Mouse (Mus musculus) midbrain, embryonic 15.5 days (tissue): ENCODE measurements around the gene Esrrg. TPM values are rescaled to one million over a fixed set of nuclear protein-coding genes. Genes with fewer than 3 reads are reported as not detected.
A peak's percentile ranks its signal among the peaks of the same experiment; 100 is the strongest.

Experiments used
- ATAC-seq: fragments of 200-750 bp; cut with Nextera tagmentation; replicated peaks from 2 replicates; pipeline ENCODE4 v1.8.0; 2017; ENCODE audit warnings: moderate TSS enrichment
- H3K27ac ChIP-seq: fragments of 300-500 bp; sonication (generic); 2 replicates; pipeline ENCODE4 v1.5.1; 2015; ENCODE audit warnings: mild to moderate bottlenecking, inconsistent platforms
- H3K27me3 ChIP-seq: fragments of 300-500 bp; sonication (generic); replicated peaks from 2 replicates; pipeline ENCODE4 v1.6.1; 2015; ENCODE audit warnings: inconsistent platforms
- H3K36me3 ChIP-seq: fragments of 300-500 bp; sonication (generic); replicated peaks from 2 replicates; pipeline ENCODE4 v1.6.1; 2015; ENCODE audit warnings: inconsistent platforms
- H3K4me1 ChIP-seq: fragments of 300-500 bp; sonication (generic); 2 replicates; pipeline ENCODE4 v1.6.1; 2015; ENCODE audit warnings: inconsistent platforms
- H3K4me2 ChIP-seq: fragments of 300-500 bp; sonication (generic); 2 replicates; pipeline ENCODE4 v1.6.1; 2015; ENCODE audit warnings: inconsistent platforms, mild to moderate bottlenecking, moderate library complexity
- H3K4me3 ChIP-seq: fragments of 300-500 bp; sonication (generic); 2 replicates; pipeline ENCODE4 v1.5.1; 2015; ENCODE audit warnings: mild to moderate bottlenecking, inconsistent platforms
- H3K9ac ChIP-seq: fragments of 300-500 bp; sonication (generic); 2 replicates; pipeline ENCODE4 v1.6.1; 2015; ENCODE audit warnings: mild to moderate bottlenecking, inconsistent platforms
- H3K9me3 ChIP-seq: fragments of 300-500 bp; sonication (generic); 2 replicates; pipeline ENCODE4 v1.6.1; 2016; ENCODE audit warnings: inconsistent platforms
- WGBS: fragments of 180-500 bp; shearing (Covaris S2); methylation state at CpG from one replicate; pipeline ENCODE4 v1.1.7; 2015; ENCODE audit warnings: mixed read lengths; 5-methylcytosine and 5-hydroxymethylcytosine counted together
- polyA plus RNA-seq: library from polyadenylated mRNA; unstranded; fragments of >200 nt; fragmentation: Nextera tagmentation; extraction: Ambion mirVana; gene quantifications from 2 replicates; pipeline ENCODE4 v1.2.1, GENCODE M21; 2015

The Esrrg gene
- polyA plus RNA-seq, 1 experiment from 2014 or later, result 29.0 TPM

DNA sequence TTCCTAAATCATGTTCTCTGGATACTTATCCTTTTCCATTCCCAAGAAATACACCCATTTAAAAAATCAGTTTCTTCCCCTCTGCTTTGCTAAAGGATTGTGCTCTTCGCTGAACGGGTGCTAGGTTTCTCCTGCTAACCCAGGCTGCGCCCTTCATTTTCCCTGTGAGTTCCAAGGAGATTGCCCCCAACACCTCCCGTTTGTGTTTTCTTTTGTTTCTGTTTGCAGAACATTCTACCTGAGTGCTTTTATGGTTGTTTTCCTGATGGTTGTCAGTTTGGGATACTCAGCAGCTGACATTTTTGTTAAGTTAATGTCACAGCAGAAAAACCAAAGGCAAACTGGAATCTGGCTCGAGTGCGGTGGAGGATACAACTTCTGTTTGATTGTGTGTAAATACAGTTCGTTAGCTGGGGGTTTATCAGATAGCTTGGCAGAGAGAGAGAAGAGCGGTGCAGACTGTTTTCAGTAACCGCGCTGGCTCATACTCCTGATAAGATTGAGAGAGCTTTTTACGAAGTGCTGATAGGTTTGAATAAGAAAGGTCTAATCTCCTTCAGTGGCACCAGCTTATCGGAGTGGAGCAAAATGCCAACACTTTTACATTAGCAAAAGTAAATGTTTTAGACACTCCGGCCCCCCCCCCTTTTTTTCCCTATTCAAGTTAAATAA is 398.4 kb downstream of the Esrrg start:
- ATAC-seq, result no peak
- H3K36me3 ChIP-seq, result no peaks in the 10 kb centered on the region
- no peak overlapping the region for H3K4me2 ChIP-seq
- H3K4me1 ChIP-seq, result no peaks in the 10 kb centered on the region
- no peak overlapping the region for H3K9ac ChIP-seq
- no peaks in the 10 kb centered on the region for H3K27me3 ChIP-seq
- WGBS, result 68% methylated on average over 13 of the region's 13 CpGs
- H3K27ac ChIP-seq, result no peak overlapping the region
- no peak overlapping the region for H3K4me3 ChIP-seq
- no peaks in the 10 kb centered on the region for H3K9me3 ChIP-seq

DNA sequence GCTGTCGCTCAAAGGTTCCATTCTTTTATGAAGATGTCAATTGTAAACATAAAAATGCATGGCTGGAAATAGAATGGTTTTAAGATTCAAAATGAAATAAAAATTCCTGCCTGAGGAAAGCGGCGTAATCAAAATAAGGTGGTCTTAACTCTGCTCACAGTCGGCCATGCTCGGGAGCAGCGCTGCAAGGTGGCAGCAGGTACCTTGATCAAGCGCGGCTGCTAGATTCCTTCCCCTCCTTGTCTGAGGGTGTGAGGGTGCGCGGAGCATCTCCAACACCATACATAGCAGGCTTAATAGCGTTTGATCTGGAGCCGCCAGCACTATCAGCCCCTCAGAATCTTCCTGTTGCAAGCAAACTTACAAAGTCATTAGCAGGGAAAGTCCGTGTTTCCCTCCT is 399.9 kb downstream of the Esrrg start:
- Histone ChIP-seq H3K9me3 (no peaks in the 10 kb centered on the region), H3K27ac (no peak overlapping the region), H3K4me1 (no peaks in the 10 kb centered on the region), H3K36me3 (no peaks in the 10 kb centered on the region), H3K4me2 (no peak overlapping the region), H3K4me3 (no peak overlapping the region), H3K27me3 (no peaks in the 10 kb centered on the region), H3K9ac (no peak overlapping the region)
- WGBS, result 66% methylated on average over 13 of the region's 13 CpGs
- ATAC-seq, result no peak

DNA sequence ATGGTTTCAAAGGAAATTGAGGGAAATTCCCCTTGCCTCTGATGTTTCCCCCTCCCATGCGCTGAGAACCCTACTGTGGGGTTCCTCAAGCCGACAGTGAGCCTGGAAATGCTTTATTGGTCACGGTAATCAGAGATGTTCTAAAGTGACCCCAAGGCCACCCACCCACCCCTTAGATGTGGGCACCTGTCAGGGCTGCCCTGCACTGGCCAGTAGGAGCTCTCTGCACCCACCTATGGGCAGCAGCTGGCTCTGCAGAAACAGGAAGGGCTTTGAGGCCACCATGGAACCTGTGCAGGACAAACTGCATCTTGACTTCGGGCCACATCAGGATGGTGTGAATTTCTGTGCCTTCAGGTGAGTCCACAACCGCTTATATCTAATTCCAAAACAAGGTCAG is 401.3 kb downstream of the Esrrg start:
- WGBS, result 80% methylated on average over 5 of the region's 5 CpGs
- H3K9me3 ChIP-seq, result no peaks in the 10 kb centered on the region
- no peaks in the 10 kb centered on the region for H3K27me3 ChIP-seq
- no peak for ATAC-seq
- no peak overlapping the region for H3K27ac ChIP-seq
- H3K36me3 ChIP-seq, result no peaks in the 10 kb centered on the region
- no peak overlapping the region for H3K4me3 ChIP-seq
- no peak overlapping the region for H3K4me2 ChIP-seq
- no peak overlapping the region for H3K9ac ChIP-seq
- H3K4me1 ChIP-seq, result no peaks in the 10 kb centered on the region

DNA sequence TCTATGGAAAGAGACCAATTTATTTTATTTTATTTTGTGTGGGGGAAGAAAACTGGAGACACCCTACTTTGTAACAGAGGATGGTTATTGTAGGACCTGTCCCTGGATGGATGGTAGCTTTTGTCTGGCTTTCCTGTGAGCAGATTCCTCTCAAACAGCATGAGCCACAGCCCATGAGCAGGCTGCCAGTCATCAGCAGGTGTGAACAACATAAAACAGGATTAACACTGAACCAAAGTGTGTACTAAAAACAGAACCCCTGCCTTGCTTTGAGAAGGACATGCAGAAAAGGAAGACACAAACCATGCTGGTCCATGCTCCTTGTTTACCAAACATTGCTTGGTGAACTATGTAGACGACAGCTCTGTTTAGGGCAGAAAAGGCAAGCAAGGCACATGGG is 402.3 kb downstream of the Esrrg start:
- Histone ChIP-seq H3K9me3 (no peaks in the 10 kb centered on the region), H3K4me2 (no peak overlapping the region), H3K27me3 (no peaks in the 10 kb centered on the region), H3K4me3 (no peak overlapping the region), H3K9ac (no peak overlapping the region), H3K36me3 (no peaks in the 10 kb centered on the region), H3K4me1 (no peaks in the 10 kb centered on the region), H3K27ac (no peak overlapping the region)
- 75% methylated on average over 1 of the region's 1 CpGs for WGBS
- no peak for ATAC-seq

DNA sequence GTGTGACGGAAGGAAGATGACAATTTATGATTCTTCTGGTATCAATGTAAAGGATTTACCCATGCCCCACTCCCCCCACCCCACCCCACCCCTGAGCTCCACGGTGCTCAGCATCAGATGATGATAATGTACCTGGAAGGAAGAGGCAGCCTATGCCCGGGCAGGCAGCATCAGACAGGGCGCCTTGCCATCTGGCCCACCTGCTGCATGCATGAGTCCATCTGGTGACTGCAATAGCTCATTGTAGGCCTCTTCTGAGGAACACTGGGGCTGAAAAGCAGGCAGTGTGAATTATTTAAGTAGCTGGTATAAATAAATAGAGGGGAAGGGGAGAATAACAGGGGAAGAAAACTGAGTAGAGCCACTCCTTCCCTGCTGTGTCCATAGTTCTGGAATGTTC is 405.8 kb downstream of the Esrrg start:
- 63% methylated on average over 4 of the region's 4 CpGs for WGBS
- Histone ChIP-seq H3K4me2 (no peak overlapping the region), H3K27ac (no peak overlapping the region), H3K4me1 (no peaks in the 10 kb centered on the region), H3K9me3 (no peaks in the 10 kb centered on the region), H3K9ac (no peak overlapping the region), H3K36me3 (no peaks in the 10 kb centered on the region), H3K27me3 (no peaks in the 10 kb centered on the region), H3K4me3 (no peak overlapping the region)
- no peak for ATAC-seq

DNA sequence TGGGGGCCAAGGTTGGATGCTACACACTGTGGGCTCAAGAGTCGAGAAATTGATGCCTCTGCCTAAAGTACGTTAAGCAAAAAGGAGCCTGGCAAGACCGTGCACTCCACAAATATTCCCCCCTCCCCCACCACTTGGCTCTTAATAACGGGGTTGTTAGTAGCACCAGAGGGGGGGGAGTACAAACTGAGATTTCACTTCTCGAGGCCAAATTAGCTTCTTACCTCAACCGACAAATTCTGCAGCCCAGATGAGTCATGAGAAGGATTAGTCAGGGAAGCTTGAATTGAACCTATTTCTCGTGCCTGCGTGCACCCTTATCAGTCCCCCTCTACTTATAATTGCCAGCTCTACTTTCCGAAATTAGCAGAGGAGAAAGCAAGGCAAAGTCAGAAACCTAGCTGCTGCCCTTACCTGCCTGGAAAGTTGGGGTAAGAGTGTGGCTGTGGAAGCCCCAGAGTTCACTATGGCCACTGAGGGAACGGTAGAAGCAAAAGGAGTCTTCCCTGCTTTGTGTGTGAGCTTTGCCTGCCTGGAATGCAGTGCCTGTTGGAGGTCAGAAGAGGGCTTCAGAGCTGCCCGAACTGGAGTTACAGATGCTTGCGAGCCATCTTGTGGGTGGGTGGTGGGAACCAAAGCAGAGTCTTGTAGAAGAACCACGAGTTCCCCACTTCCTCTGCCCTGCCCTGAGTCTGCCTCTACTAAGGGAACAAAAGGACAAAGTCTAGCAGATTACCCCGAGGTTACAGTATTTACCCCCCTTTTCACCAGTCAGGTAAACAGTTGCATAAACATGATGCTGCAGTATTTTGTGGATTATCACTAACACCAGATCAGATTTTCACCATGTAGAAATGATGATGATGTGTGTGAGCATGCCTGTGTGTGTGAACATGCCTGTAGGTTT is 409.6 kb downstream of the Esrrg start:
- Histone ChIP-seq H3K36me3 (no peaks in the 10 kb centered on the region), H3K9ac (no peak overlapping the region), H3K9me3 (no peaks in the 10 kb centered on the region), H3K27ac (no peak overlapping the region), H3K27me3 (no peaks in the 10 kb centered on the region), H3K4me1 (no peaks in the 10 kb centered on the region), H3K4me3 (no peak overlapping the region), H3K4me2 (no peak overlapping the region)
- ATAC-seq, result no peak
- WGBS, result 59% methylated on average over 14 of the region's 14 CpGs

DNA sequence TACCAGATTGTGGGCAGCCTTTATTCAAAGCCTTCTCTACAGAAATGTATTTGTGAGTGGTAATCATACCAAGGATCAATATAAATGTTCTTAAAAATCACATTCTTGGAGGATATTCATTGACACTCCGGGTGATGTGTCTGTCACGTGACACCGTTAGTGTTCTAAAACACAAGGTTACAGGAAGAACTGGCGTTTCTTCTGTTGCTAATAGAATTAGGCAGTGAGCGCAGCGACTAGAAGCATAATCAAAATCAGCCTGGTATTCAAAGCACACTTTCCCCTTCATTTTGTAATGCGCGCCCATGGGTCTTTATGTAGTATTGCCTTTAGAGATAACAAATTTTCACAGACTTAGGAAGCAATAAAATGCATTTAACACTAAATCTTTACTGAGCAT is 420.6 kb downstream of the Esrrg start:
- no peak overlapping the region for H3K9ac ChIP-seq
- no peaks in the 10 kb centered on the region for H3K9me3 ChIP-seq
- WGBS, result 39% methylated on average over 8 of the region's 8 CpGs
- no peak overlapping the region for H3K4me3 ChIP-seq
- peak overlapping the region; percentile 25 for H3K4me2 ChIP-seq
- H3K36me3 ChIP-seq, result no peaks in the 10 kb centered on the region
- H3K27me3 ChIP-seq, result no peaks in the 10 kb centered on the region
- no peak for ATAC-seq
- peaks cover 4% of the 10 kb centered on the region; the same call in 1 of the 2 replicates for H3K4me1 ChIP-seq
- H3K27ac ChIP-seq, result no peak overlapping the region

DNA sequence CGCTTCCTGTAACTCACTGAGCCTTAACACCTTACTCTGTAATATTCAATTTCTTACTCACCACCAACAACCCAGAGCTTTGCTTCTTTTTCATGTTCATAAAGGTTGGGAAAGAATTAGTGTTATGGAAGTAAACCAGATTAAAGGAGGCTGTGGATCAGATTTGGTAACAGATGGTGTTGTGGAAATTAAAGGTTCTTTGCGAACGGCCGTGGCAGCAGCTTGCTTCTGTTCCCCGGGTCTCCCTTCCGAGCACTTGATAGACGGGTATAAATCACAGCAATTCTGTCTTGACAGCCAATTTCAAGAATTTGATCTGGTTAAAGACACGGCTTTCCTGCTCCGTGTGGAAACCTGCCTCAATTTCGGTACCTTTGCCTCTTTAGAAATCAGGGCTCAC is 421.5 kb downstream of the Esrrg start:
- Histone ChIP-seq H3K36me3 (no peaks in the 10 kb centered on the region), H3K4me2 (no peak overlapping the region), H3K4me1 (peaks cover 4% of the 10 kb centered on the region; the same call in 1 of the 2 replicates), H3K27ac (no peak overlapping the region), H3K27me3 (no peaks in the 10 kb centered on the region), H3K9me3 (no peaks in the 10 kb centered on the region), H3K9ac (no peak overlapping the region), H3K4me3 (no peak overlapping the region)
- WGBS, result 40% methylated on average over 10 of the region's 10 CpGs
- ATAC-seq, result no peak

DNA sequence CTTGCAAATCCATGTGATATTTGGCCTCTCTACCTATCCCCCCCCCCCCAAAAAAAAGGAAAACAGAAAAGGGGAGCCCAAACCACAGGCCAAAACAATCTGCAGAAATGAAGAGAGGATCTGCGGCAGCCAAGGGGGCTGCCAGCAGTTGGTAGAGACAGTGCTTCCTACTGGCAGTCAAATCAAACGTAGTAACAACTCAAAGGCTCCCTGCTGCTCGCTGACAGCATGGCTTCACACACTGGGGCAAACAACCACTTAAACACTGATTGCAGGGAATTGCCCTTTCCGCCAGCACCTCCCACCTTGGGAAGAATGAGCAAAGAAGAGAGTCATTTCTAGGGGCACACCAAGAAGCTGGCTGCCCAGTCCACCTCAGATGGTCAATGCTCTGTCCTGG is 422.7 kb downstream of the Esrrg start:
- H3K36me3 ChIP-seq, result no peaks in the 10 kb centered on the region
- no peak overlapping the region for H3K9ac ChIP-seq
- H3K9me3 ChIP-seq, result no peaks in the 10 kb centered on the region
- peaks cover 4% of the 10 kb centered on the region; the same call in 1 of the 2 replicates for H3K4me1 ChIP-seq
- H3K4me3 ChIP-seq, result no peak overlapping the region
- no peak overlapping the region for H3K4me2 ChIP-seq
- H3K27me3 ChIP-seq, result no peaks in the 10 kb centered on the region
- no peak for ATAC-seq
- 25% methylated on average over 4 of the region's 4 CpGs for WGBS
- no peak overlapping the region for H3K27ac ChIP-seq

DNA sequence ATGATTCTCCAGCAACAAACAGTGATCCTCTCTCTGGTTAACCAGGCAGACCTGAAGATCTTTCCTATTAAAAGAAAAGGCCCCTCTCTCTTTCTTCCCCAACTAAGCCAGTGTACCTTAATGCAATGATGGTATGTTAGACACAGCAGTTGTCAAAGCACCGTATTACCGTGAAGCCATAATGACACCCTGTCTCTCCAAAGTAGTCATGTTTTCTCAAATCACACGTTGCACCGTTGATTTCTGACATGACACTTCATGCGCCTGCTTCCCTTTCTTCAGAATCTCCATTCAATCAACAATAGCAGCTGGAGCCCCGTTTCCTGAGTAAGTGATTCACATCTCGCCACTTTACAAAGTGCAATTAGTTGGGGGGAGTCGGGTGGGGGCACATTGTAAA is 427.4 kb downstream of the Esrrg start:
- Histone ChIP-seq H3K9me3 (no peaks in the 10 kb centered on the region), H3K4me2 (no peak overlapping the region), H3K27ac (no peak overlapping the region), H3K27me3 (no peaks in the 10 kb centered on the region), H3K4me3 (no peak overlapping the region), H3K4me1 (no peaks in the 10 kb centered on the region), H3K9ac (no peak overlapping the region), H3K36me3 (no peaks in the 10 kb centered on the region)
- no peak for ATAC-seq
- WGBS, result 53% methylated on average over 8 of the region's 8 CpGs

DNA sequence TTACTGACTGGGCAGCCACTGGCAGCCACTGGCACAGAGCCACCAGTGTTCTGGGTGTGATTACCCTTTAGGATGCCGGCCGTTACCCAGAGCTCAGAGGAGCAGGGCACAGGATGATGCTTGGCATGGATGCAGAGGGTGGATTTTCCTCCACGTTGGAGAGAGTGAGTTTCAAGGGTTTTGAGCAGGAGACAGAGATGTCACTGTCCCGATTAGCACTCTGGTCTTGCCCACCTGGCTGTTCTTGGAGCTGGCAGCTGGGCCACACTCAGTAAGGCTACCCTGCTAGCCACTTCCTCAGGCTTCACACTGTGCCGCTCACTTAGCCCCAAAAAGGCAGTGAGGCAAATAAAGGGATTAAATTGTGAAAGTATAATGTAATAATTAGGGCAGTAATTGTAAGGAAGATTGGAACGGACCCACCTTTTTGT is 438.1 kb downstream of the Esrrg start:
- Histone ChIP-seq H3K36me3 (no peaks in the 10 kb centered on the region), H3K27me3 (no peaks in the 10 kb centered on the region), H3K9me3 (no peaks in the 10 kb centered on the region), H3K27ac (no peak overlapping the region), H3K4me2 (no peak overlapping the region), H3K4me1 (no peaks in the 10 kb centered on the region), H3K4me3 (no peak overlapping the region), H3K9ac (no peak overlapping the region)
- 68% methylated on average over 6 of the region's 6 CpGs for WGBS
- ATAC-seq, result no peak

DNA sequence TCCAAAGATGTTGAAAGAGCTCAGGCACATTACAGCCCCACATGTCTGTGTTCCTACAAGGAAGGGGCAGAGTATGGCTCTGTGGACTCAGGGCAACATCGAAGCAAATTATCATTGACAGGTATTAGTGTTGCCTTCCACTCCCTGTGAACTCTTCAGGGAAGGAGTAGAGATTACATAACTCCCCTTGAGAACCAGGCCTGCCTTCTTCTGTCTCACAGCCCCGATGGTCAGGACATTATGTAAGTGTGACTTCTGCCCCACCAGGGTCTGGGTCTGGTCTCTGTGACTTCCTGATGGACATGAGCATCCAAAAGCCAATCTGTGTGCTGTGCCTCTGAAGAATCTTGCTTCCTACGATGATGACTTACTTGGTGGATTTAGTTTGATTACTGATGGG is 438.6 kb downstream of the Esrrg start:
- Histone ChIP-seq H3K9ac (no peak overlapping the region), H3K27ac (no peak overlapping the region), H3K27me3 (no peaks in the 10 kb centered on the region), H3K36me3 (no peaks in the 10 kb centered on the region), H3K4me1 (no peaks in the 10 kb centered on the region), H3K4me2 (no peak overlapping the region), H3K9me3 (no peaks in the 10 kb centered on the region), H3K4me3 (no peak overlapping the region)
- 88% methylated on average over 3 of the region's 3 CpGs for WGBS
- ATAC-seq, result no peak

DNA sequence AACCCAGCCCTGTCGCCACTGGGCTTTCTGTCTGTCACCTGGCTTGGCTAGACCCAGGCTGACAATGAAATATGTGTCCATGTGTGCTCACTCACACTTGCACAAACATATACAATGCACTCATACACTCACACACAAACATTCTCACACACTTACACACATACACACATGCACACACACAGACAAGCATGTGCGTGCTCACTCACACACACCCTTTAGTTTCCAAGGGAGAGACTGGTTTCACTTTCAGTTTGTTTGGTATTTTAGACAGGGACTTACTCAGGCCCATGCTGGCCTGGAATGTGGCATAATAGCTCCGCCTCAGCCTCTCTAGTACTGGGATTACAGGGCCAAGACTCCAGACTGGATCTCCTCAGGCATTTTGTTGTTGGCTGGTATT is 447.3 kb downstream of the Esrrg start:
- Histone ChIP-seq H3K4me2 (no peak overlapping the region), H3K27me3 (no peaks in the 10 kb centered on the region), H3K27ac (no peak overlapping the region), H3K4me3 (no peak overlapping the region), H3K4me1 (no peaks in the 10 kb centered on the region), H3K9me3 (no peaks in the 10 kb centered on the region), H3K9ac (no peak overlapping the region), H3K36me3 (no peaks in the 10 kb centered on the region)
- WGBS, result 80% methylated on average over 3 of the region's 3 CpGs
- no peak for ATAC-seq
